Mouse (Mus musculus) brain, embryonic 18.5 days (tissue): ENCODE measurements around the gene Nek8.
"Not testable (repeated sequence)": the region's sequence is repeated elsewhere in the genome, so short reads cannot be mapped to it uniquely, and the experiment has no call there.

ENCODE experiments used
- DNase-seq: peaks from one replicate; pipeline ENCODE4 v3.0.0-alpha.2; 2012; ENCODE audit warnings: low read depth, low spot score

Gene Nek8

GRCm38 (mm10) chr11:78146707-78147543 is 29.6 kb downstream of the Nek8 start:
- DNase-seq = no peak

GRCm38 (mm10) chr11:78146168-78146567 is 30.3 kb downstream of the Nek8 start:
- no peak for DNase-seq

- no peak for DNase-seq
These were observed 33.0 kb downstream of the Nek8 start for GRCm38 (mm10) chr11:78143520-78143919.

GRCm38 (mm10) chr11:78140665-78141064 is 35.8 kb downstream of the Nek8 start:
- DNase-seq = no peak

GRCm38 (mm10) chr11:78138023-78138422 is 38.5 kb downstream of the Nek8 start:
- no peak for DNase-seq

- no peak for DNase-seq
These were observed 38.9 kb downstream of the Nek8 start for GRCm38 (mm10) chr11:78137584-78137983.

GRCm38 (mm10) chr11:78136132-78136531 is 40.3 kb downstream of the Nek8 start:
- no peak for DNase-seq

- DNase-seq = not testable (repeated sequence)
These were observed 41.2 kb downstream of the Nek8 start for GRCm38 (mm10) chr11:78135314-78135713.

GRCm38 (mm10) chr11:78134344-78134743 is 42.1 kb downstream of the Nek8 start:
- no peak for DNase-seq

- no peak for DNase-seq
These were observed 42.6 kb downstream of the Nek8 start for GRCm38 (mm10) chr11:78133915-78134314.

GRCm38 (mm10) chr11:78129458-78129857 is 47.0 kb downstream of the Nek8 start:
- no peak for DNase-seq

GRCm38 (mm10) chr11:78126739-78127138 is 49.7 kb downstream of the Nek8 start:
- DNase-seq = no peak

GRCm38 (mm10) chr11:78125691-78126090 is 50.8 kb downstream of the Nek8 start:
- no peak for DNase-seq

GRCm38 (mm10) chr11:78123782-78124181 is 52.7 kb downstream of the Nek8 start:
- no peak for DNase-seq

- DNase-seq = no peak
These were observed 53.7 kb downstream of the Nek8 start for GRCm38 (mm10) chr11:78122815-78123214.

- DNase-seq = no peak
These were observed 55.3 kb downstream of the Nek8 start for GRCm38 (mm10) chr11:78121176-78121575.

GRCm38 (mm10) chr11:78119898-78120297 is 56.6 kb downstream of the Nek8 start:
- DNase-seq = no peak

- no peak for DNase-seq
These were observed 58.0 kb downstream of the Nek8 start for GRCm38 (mm10) chr11:78118467-78118866.

GRCm38 (mm10) chr11:78116146-78116410 is 60.4 kb downstream of the Nek8 start:
- no peak for DNase-seq
